Mouse (Mus musculus) cerebellum, adult 18-20 months (tissue): ENCODE measurements around the gene Clec4b2.
"Not testable (repeated sequence)": the region's sequence is repeated elsewhere in the genome, so short reads cannot be mapped to it uniquely, and the experiment has no call there.

ENCODE experiments used
- DNase-seq, 2 experiments: peaks; one replicate each; pipeline ENCODE4 v3.0.0; 2021

The Clec4b2 gene

DNA sequence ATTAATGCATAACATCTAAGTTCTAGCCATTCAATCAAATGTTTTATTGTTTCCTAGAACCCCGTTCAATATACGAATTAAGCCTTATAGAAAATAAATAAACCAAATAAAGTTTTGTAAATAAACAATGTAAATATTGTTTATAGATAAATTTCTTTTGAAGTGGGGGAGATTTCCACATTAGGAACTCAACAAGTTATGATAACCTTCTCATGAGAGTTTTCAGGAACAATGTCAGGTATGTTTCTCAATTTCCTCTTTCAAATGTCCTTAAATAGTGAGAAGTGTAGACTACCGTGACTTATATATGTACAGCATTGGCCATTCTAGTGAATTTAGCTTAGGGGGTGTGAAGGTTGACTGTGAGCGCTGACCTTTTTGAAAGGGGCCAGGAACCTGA lies at the start of gene Clec4b2:
Gene Clec4b2 (plus strand): TSS at position 301 of the 400 bp plus-strand sequence.
- no peak for DNase-seq

DNA sequence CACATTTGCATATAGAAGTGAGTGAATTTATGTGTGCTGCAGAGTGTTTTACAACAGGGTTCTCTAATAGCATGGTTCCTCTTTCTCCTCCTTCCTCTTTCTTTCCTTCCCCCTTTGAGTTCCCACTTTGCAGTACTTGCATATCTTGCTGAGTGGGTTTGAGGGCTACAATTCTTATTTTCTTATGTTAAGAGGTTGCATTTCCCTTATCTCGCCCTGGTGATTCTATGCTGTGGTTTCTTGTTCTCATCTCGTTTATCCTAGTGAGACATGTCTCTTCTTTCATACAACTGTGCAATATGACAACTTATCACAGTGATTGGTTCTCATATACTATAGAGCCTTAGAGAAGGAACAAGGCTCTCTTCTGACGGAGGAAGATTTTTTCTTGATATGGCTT lies 49.5 kb upstream of the Clec4b2 start:
- DNase-seq = no peak

- DNase-seq = no peak
These were observed 45.5 kb upstream of the Clec4b2 start for GRCm38 (mm10) chr6:123127173-123127572.

GRCm38 (mm10) chr6:123137766-123138526 lies 34.7 kb upstream of the Clec4b2 start:
- not testable (repeated sequence) for DNase-seq

- DNase-seq = no peak
These were observed 2.6 kb upstream of the Clec4b2 start for GRCm38 (mm10) chr6:123170106-123170505.

- DNase-seq = no peak
These were observed 1.7 kb upstream of the Clec4b2 start for GRCm38 (mm10) chr6:123171040-123171439.

DNA sequence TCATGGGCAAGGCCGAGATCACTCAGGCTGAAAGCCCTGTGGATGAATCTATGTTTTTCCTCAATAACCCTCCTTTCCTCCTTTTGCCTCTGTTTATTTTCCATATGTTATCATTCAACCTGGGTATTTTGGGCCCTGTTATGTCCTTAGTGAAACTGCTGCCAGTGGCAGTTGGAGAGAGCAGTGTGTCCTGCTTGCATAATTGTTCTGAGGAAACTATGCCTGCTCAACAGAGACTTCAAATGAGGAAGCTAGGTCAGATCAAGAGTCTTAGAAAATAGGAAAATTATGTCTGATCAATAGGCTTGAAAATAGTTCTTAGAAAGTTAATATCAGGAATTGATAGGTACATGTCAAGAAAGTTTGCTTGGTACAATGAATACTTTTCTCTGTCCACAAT lies 2.9 kb downstream of the Clec4b2 start:
- no peak for DNase-seq

DNA sequence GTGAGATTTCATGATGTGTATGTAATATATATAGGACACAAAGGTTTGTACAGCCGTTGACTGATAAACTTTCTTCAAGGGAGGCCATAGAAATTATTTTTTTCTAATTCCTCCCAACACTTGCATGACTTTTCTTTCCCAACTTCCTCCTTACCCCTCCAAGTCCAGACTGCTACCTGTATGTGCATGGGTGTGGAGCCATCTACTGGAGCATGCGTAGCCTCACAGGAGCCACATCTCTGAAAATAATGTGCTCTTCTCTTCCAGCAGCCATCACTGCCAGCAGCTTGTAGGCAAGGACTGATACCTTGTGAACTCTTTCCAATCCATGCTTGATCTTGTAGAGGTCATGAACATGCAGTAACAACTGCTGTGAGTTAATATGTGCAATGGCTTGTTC lies 12.2 kb downstream of the Clec4b2 start:
- not testable (repeated sequence) for DNase-seq

DNA sequence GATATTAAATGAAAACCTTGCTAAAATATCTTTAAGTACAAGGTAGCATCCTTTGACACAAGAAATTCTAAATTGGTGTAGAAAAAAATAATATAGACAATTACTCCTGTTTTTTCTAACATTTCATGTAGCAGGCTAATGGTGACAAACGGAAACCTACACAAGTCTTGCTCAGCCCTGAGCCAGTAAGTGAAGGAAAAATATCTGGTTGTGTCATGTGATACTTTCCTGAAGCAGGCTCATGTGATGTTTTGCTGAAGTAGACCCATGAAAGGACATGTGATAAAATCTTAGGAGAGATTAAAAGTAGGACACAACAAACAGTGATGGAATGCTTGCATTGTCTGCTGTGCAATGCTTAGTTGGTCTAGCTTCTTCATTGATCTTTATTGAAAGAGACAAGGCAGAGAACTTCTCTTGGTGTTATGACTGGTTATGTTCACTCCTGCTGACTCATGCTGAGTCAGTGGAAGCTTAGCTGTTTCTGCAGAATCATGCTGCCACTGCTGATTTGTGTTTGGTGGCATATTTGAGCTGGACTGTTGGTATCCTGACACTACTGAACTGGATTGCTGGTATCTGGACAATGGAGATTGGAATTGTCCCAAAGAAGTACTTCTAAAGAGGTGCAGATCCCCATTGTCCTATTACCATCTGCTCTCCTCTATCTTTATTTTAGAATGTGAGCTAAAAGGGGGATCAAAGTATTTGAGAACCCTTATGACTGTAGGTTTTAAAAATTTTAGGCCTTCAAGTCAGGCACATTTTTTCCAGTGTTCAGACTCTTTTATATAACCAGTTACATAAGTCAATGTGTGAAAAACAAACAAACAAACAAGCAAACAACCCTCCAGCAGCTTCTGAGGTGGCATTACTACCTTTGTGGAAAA lies 34.7 kb downstream of the Clec4b2 start:
- no peak for DNase-seq

DNA sequence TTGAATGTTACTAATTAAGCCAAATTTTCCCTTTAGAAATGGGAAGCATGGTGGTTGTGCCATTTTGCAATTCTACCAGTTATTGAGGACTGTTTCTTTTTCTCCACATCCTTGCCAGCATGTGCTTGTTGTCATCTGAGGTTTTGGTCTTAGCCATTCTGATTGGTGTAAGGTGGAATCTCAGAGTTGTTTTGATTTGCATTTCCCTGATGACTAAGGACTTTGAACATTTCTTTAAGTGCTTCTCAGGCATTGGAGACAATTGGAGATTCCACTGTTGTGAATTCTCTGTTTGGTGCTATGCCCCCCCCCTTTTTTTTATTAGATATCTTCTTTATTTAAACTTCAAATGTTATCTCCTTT lies 35.4 kb downstream of the Clec4b2 start:
- DNase-seq = not testable (repeated sequence)

DNA sequence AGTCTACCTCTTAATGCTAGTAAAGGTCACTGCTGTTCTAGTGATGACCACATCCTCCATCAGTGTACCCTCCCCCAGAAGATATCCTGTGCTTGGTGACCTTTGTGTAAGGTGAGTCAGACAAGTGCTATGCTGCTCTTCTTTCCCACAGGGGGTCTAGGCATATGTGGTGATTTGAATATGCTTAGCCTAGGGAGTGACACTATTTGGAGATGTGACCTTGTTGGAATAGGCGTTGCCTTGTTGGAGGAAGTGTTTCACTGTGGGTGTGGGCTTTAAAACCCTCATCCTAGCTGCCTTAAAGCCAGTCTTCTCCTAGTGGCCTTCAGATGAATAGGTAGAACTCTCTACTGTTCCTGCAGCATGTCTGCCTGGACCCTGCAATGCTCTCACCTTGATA lies 39.0 kb downstream of the Clec4b2 start:
- no peak for DNase-seq

GRCm38 (mm10) chr6:123227519-123228166 lies 55.0 kb downstream of the Clec4b2 start:
- no peak for DNase-seq

DNA sequence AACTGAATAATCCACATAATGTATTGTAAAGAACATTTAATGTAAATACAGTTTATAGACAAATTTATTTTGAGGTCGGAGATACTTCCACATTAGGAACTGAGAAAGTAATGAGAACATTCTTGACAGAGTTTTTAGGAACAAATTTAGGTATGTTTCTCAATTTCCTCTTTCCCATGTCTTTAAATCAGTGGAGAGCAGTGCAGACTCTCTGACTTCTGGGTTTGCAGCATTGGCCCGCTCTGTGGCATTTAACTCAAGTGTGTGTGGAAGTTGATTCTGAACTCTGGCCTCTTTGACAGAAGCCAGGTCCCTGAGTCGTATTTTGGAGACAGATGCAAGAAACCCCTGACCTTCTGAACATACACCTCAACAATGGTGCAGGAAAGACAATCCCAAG lies 57.0 kb downstream of the Clec4b2 start, which contains the start of gene Clec4n:
Gene Clec4n (plus strand): TSS at position 200 of the 400 bp plus-strand sequence.
- DNase-seq = no peak

DNA sequence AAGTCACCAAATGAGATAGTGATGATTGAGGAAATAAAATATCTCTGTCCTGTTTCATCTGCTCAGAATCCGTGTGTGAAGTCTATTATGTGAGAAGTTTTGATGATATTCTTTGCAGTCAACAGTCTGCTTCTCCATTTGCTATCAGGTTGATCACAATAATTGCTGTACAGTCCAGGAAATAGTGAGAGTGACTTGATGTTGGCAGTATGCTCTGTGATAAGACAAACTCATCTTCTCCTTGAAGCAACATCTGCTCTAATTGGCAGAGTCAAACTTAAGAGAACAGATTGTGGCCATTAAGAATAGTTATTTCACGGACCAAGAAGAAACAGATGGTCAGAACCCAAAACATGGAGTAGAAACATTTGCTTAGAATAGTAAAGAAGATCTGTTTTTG lies 58.5 kb downstream of the Clec4b2 start:
- no peak for DNase-seq

GRCm38 (mm10) chr6:123237582-123237981 lies 64.9 kb downstream of the Clec4b2 start:
- no peak for DNase-seq

DNA sequence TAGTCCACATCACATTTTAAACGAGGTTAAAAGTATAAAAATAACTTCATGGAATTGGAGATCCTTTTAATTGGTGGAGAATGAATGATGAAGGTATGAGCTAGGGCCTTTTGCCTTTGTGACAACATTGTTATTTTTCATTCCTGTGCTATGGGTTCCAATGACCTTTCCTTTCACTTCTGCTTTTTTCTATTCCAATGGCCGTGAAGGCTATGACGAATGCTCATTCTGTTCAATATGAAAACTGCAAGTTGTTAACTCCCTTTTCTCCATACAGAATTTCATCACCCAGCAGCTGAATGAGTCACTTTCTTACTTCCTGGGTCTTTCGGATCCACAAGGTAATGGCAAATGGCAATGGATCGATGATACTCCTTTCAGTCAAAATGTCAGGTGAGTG lies 71.5 kb downstream of the Clec4b2 start:
- no peak for DNase-seq

GRCm38 (mm10) chr6:123248862-123249261 lies 76.2 kb downstream of the Clec4b2 start:
- not testable (repeated sequence) for DNase-seq

DNA sequence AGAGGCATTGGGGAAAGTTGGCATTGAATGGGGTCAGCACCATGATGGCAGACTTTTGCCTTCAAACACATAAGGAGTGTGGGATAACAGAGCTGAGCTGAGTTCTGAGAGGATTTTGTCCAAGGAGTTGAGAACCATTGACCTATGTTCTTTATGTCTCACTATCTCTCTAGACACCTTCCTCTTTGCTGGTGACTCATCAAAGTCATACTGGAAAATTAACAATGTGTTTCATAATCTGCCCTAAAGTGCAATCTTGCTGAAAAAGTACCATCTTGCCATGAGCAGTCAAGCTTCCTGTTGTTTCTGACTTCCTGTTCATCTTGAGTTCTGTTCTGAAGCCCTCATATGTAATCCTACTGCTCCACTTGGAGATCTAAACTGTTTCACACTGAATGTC lies 80.0 kb downstream of the Clec4b2 start:
- no peak for DNase-seq
